Mouse (Mus musculus): ENCODE data around the gene Adam1a. TPM values are rescaled to one million over a fixed set of nuclear protein-coding genes. Genes with fewer than 3 reads are reported as not detected.

The Adam1a gene
- polyA plus RNA-seq, 1 experiment: 140 TPM

- H3K4me1 ChIP-seq (ENCODE audit: control insufficient read depth, insufficient read depth, low read length): peaks cover 16% of the 10 kb centered on the region
- no peak for TF ChIP-seq POLR2A (IDR thresholded peaks at IDR 0.05; ENCODE audit: control insufficient read depth, low read depth, low read length)
- TF ChIP-seq CTCF (IDR thresholded peaks at IDR 0.05; ENCODE audit: control insufficient read depth, insufficient read depth, insufficient replicate concordance, low read depth, low read length): no peak
- H3K4me3 ChIP-seq (ENCODE audit: control insufficient read depth, low read depth, low read length): no peak overlapping the region
- H3K36me3 ChIP-seq (ENCODE audit: control insufficient read depth, insufficient read depth, low read length): no peaks in the 10 kb centered on the region; the same call in 1 of the 2 replicates
- no peak overlapping the region for H3K27ac ChIP-seq (ENCODE audit: control insufficient read depth, insufficient read depth, low read depth, low read length)
- no peaks in the 10 kb centered on the region for H3K27me3 ChIP-seq (ENCODE audit: control insufficient read depth, insufficient read depth, low read length)
These were observed 5.2 kb downstream of the Adam1a start for GRCm38 (mm10) chr5:121540066-121540465.

GRCm38 (mm10) chr5:121537588-121537987, 7.7 kb downstream of the Adam1a start:
- peaks cover 5% of the 10 kb centered on the region for H3K4me1 ChIP-seq (ENCODE audit: control insufficient read depth, insufficient read depth, low read length)
- no peak for TF ChIP-seq CTCF (IDR thresholded peaks at IDR 0.05; ENCODE audit: control insufficient read depth, insufficient read depth, insufficient replicate concordance, low read depth, low read length)
- no peak for TF ChIP-seq POLR2A (IDR thresholded peaks at IDR 0.05; ENCODE audit: control insufficient read depth, low read depth, low read length)
- no peaks in the 10 kb centered on the region; the same call in 1 of the 2 replicates for H3K36me3 ChIP-seq (ENCODE audit: control insufficient read depth, insufficient read depth, low read length)
- no peak overlapping the region for H3K27ac ChIP-seq (ENCODE audit: control insufficient read depth, insufficient read depth, low read depth, low read length)
- no peaks in the 10 kb centered on the region for H3K27me3 ChIP-seq (ENCODE audit: control insufficient read depth, insufficient read depth, low read length)
- no peak overlapping the region for H3K4me3 ChIP-seq (ENCODE audit: control insufficient read depth, low read depth, low read length)

GRCm38 (mm10) chr5:121536921-121537555, 8.2 kb downstream of the Adam1a start:
- no peak overlapping the region for H3K27ac ChIP-seq (ENCODE audit: control insufficient read depth, insufficient read depth, low read depth, low read length)
- H3K4me1 ChIP-seq (ENCODE audit: control insufficient read depth, insufficient read depth, low read length): no peaks in the 10 kb centered on the region
- H3K4me3 ChIP-seq (ENCODE audit: control insufficient read depth, low read depth, low read length): no peak overlapping the region
- H3K27me3 ChIP-seq (ENCODE audit: control insufficient read depth, insufficient read depth, low read length): no peaks in the 10 kb centered on the region
- H3K36me3 ChIP-seq (ENCODE audit: control insufficient read depth, insufficient read depth, low read length): no peaks in the 10 kb centered on the region; the same call in 1 of the 2 replicates
- no peak for TF ChIP-seq CTCF (IDR thresholded peaks at IDR 0.05; ENCODE audit: control insufficient read depth, insufficient read depth, insufficient replicate concordance, low read depth, low read length)
- TF ChIP-seq POLR2A (IDR thresholded peaks at IDR 0.05; ENCODE audit: control insufficient read depth, low read depth, low read length): no peak

GRCm38 (mm10) chr5:121535116-121535515, 10.2 kb downstream of the Adam1a start:
- H3K4me1 ChIP-seq (ENCODE audit: control insufficient read depth, insufficient read depth, low read length): no peaks in the 10 kb centered on the region
- no peak overlapping the region for H3K27ac ChIP-seq (ENCODE audit: control insufficient read depth, insufficient read depth, low read depth, low read length)
- TF ChIP-seq CTCF (IDR thresholded peaks at IDR 0.05; ENCODE audit: control insufficient read depth, insufficient read depth, insufficient replicate concordance, low read depth, low read length): no peak
- TF ChIP-seq POLR2A (IDR thresholded peaks at IDR 0.05; ENCODE audit: control insufficient read depth, low read depth, low read length): no peak
- H3K4me3 ChIP-seq (ENCODE audit: control insufficient read depth, low read depth, low read length): no peak overlapping the region
- H3K36me3 ChIP-seq (ENCODE audit: control insufficient read depth, insufficient read depth, low read length): peaks cover 2% of the 10 kb centered on the region
- no peaks in the 10 kb centered on the region for H3K27me3 ChIP-seq (ENCODE audit: control insufficient read depth, insufficient read depth, low read length)

GRCm38 (mm10) chr5:121534521-121534920, 10.8 kb downstream of the Adam1a start:
- no peaks in the 10 kb centered on the region for H3K27me3 ChIP-seq (ENCODE audit: control insufficient read depth, insufficient read depth, low read length)
- no peak overlapping the region for H3K27ac ChIP-seq (ENCODE audit: control insufficient read depth, insufficient read depth, low read depth, low read length)
- H3K36me3 ChIP-seq (ENCODE audit: control insufficient read depth, insufficient read depth, low read length): peaks cover 2% of the 10 kb centered on the region
- no peak for TF ChIP-seq POLR2A (IDR thresholded peaks at IDR 0.05; ENCODE audit: control insufficient read depth, low read depth, low read length)
- peak; percentile 25; the same call in 1 of the 2 replicates for TF ChIP-seq CTCF (IDR thresholded peaks at IDR 0.05; ENCODE audit: control insufficient read depth, insufficient read depth, insufficient replicate concordance, low read depth, low read length)
- no peaks in the 10 kb centered on the region for H3K4me1 ChIP-seq (ENCODE audit: control insufficient read depth, insufficient read depth, low read length)
- no peak overlapping the region for H3K4me3 ChIP-seq (ENCODE audit: control insufficient read depth, low read depth, low read length)

- Histone ChIP-seq H3K4me3 (ENCODE audit: control insufficient read depth, low read depth, low read length) (peak overlapping the region; percentile 3; the same call in 1 of the 2 replicates), H3K36me3 (ENCODE audit: control insufficient read depth, insufficient read depth, low read length) (peaks cover 4% of the 10 kb centered on the region), H3K4me1 (ENCODE audit: control insufficient read depth, insufficient read depth, low read length) (no peaks in the 10 kb centered on the region), H3K27me3 (ENCODE audit: control insufficient read depth, insufficient read depth, low read length) (no peaks in the 10 kb centered on the region), H3K27ac (ENCODE audit: control insufficient read depth, insufficient read depth, low read depth, low read length) (no peak overlapping the region)
- TF ChIP-seq CTCF (IDR thresholded peaks at IDR 0.05; ENCODE audit: control insufficient read depth, insufficient read depth, insufficient replicate concordance, low read depth, low read length) (no peak), POLR2A (IDR thresholded peaks at IDR 0.05; ENCODE audit: control insufficient read depth, low read depth, low read length) (no peak)
These were observed 18.3 kb downstream of the Adam1a start for GRCm38 (mm10) chr5:121526961-121527360.

- no peak for TF ChIP-seq CTCF (IDR thresholded peaks at IDR 0.05; ENCODE audit: control insufficient read depth, insufficient read depth, insufficient replicate concordance, low read depth, low read length)
- no peak for TF ChIP-seq POLR2A (IDR thresholded peaks at IDR 0.05; ENCODE audit: control insufficient read depth, low read depth, low read length)
- peak overlapping the region; percentile 60; the same call in 1 of the 2 replicates for H3K4me3 ChIP-seq (ENCODE audit: control insufficient read depth, low read depth, low read length)
- H3K4me1 ChIP-seq (ENCODE audit: control insufficient read depth, insufficient read depth, low read length): no peaks in the 10 kb centered on the region
- H3K36me3 ChIP-seq (ENCODE audit: control insufficient read depth, insufficient read depth, low read length): peaks cover 4% of the 10 kb centered on the region
- H3K27ac ChIP-seq (ENCODE audit: control insufficient read depth, insufficient read depth, low read depth, low read length): no peak overlapping the region
- H3K27me3 ChIP-seq (ENCODE audit: control insufficient read depth, insufficient read depth, low read length): no peaks in the 10 kb centered on the region
These were observed 18.8 kb downstream of the Adam1a start for GRCm38 (mm10) chr5:121526526-121526925.

All from testis, adult 2 months (tissue).